Mouse (Mus musculus) cortical plate, adult 2 months (tissue): ENCODE data around the gene Nr2c2ap. TPM values are rescaled to one million over a fixed set of nuclear protein-coding genes. Genes with fewer than 3 reads are reported as not detected.

Source experiments
- H3K27ac ChIP-seq: fragments of 200-500 bp; 2 replicates; pipeline ENCODE4 v1.5.1; 2012; ENCODE audit warnings: low read length, control low read depth, inconsistent platforms; ENCODE audit not compliant: insufficient read depth
- H3K4me1 ChIP-seq: fragments of 200-500 bp; 2 replicates; pipeline ENCODE4 v1.6.1; 2011; ENCODE audit warnings: low read length; ENCODE audit not compliant: control insufficient read depth, insufficient read depth
- H3K4me3 ChIP-seq: fragments of 200-500 bp; 2 replicates; pipeline ENCODE4 v1.5.1; 2011; ENCODE audit warnings: mild to moderate bottlenecking, low read length, control low read depth; ENCODE audit not compliant: insufficient read depth
- CTCF ChIP-seq: fragments of 200-500 bp; IDR thresholded peaks from 2 replicates; pipeline ENCODE4 v1.5.1; 2011; ENCODE audit warnings: mild to moderate bottlenecking, control low read depth, low read length; ENCODE audit not compliant: insufficient read depth; ENCODE audit errors: extremely low read depth
- POLR2A ChIP-seq: fragments of 200-500 bp; IDR thresholded peaks from 2 replicates; pipeline ENCODE4 v1.6.1; 2011; ENCODE audit warnings: mild to moderate bottlenecking, low read length, control low read depth; ENCODE audit not compliant: insufficient read depth; ENCODE audit errors: extremely low read depth
- polyA plus RNA-seq: library from polyadenylated mRNA; depleted of rRNA; stranded (reverse); fragments of >200 nt; gene quantifications from 2 replicates; pipeline ENCODE4 v1.2.3, GENCODE M21; 2012; rRNA removed

Nr2c2ap gene
- polyA plus RNA-seq, 1 experiment, result 25.2 TPM

GRCm38 (mm10) chr8:70174079-70174478 lies 42.9 kb downstream of the Nr2c2ap start:
- Histone ChIP-seq H3K27ac (no peak overlapping the region), H3K4me3 (peak overlapping the region; percentile 17; the same call in 1 of the 2 replicates), H3K4me1 (peaks cover 2% of the 10 kb centered on the region; the same call in 1 of the 2 replicates)
- TF ChIP-seq CTCF (no peak), POLR2A (no peak)

DNA sequence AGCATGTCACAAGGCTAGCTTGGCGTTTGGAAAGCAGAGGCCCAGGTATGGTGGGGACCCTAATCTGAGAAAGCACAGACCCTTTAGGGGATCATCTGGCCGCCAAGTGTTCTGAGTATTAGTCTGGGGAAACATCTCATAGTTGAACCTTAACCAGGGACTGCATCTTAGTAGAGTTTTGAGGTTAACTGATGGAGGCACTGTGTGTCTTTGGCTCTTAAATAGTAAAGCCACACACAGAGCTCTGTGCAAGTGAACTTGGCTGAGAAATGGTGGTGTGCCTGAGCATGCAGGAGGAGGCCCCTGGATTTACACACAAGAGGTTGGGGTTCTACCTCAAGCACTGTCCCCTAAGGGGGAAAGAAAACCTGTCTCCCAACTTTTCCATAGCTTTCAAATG lies 47.1 kb downstream of the Nr2c2ap start:
- H3K4me1 ChIP-seq, result peaks cover 2% of the 10 kb centered on the region; the same call in 1 of the 2 replicates
- no peak overlapping the region for H3K27ac ChIP-seq
- no peak overlapping the region for H3K4me3 ChIP-seq
- TF ChIP-seq CTCF (no peak), POLR2A (no peak)

DNA sequence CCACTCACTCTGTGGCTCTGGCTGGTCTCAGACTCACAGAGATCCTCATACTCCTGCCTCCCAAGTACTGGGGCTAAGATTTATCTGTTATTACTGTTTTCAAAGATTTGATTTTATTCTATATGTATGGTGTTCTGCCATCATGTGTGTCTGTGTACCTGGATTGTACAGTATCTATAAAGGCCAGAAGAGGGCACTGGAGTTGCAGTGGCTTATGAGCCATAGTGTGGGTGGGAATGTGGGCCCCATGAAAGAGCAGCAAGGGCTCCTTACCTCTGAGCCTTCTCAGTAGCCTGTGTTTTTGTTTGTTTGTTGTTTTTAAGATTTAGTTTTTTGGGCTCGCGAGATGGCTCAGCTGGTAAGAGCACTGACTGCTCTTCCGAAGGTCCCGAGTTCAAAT lies 47.9 kb downstream of the Nr2c2ap start:
- 0 out of 2 replicates have a peak, but pooled peaks cover 2% of the 10 kb centered on the region for H3K4me1 ChIP-seq
- no peak overlapping the region for H3K4me3 ChIP-seq
- no peak for TF ChIP-seq POLR2A
- peak; percentile 27; the same call in 1 of the 2 replicates for TF ChIP-seq CTCF
- no peak overlapping the region for H3K27ac ChIP-seq

DNA sequence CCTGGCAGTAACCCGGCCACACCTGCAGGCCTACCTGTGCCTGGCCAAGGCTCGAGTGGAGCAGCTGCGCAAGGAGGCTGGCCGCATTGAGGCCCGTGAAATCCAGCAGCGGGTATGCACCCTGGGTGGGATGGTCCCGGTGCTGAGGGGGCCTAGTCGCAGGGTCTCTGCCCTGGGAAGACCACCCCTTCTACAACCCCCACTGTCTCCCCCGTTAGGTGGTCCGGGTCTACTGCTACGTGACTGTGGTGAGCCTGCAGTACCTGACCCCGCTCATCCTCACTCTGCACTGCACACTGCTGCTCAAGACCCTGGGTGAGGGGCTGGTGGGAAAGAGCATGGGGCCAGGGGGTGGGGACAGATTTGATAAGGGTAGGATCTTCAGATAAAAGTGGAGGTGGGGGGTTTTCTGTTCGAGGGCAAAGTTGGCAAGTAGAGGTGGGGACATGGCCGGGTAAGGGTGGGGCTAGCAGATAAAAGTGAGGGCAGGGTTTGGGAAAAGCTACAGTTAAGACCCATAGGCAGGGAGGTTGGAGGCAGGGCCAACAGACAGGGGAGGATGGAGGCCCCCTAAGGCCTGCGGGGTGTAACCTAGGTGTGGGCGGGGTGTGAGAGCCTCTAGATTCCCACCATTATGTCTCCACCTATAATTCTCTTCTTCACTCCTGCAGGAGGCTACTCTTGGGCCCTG lies 50.2 kb downstream of the Nr2c2ap start:
- TF ChIP-seq CTCF, result no peak
- no peak for TF ChIP-seq POLR2A
- Histone ChIP-seq H3K27ac (no peak overlapping the region), H3K4me1 (no peaks in the 10 kb centered on the region), H3K4me3 (no peak overlapping the region)

- H3K27ac ChIP-seq, result no peak overlapping the region
- H3K4me1 ChIP-seq, result no peaks in the 10 kb centered on the region
- no peak overlapping the region for H3K4me3 ChIP-seq
- TF ChIP-seq CTCF (no peak), POLR2A (no peak)
Observed at GRCm38 (mm10) chr8:70181903-70182252, 50.7 kb downstream of the Nr2c2ap start.

- H3K4me1 ChIP-seq, result no peaks in the 10 kb centered on the region
- no peak overlapping the region for H3K4me3 ChIP-seq
- no peak for TF ChIP-seq CTCF
- TF ChIP-seq POLR2A, result no peak
- no peak overlapping the region for H3K27ac ChIP-seq
Observed at GRCm38 (mm10) chr8:70183194-70183593, 52.1 kb downstream of the Nr2c2ap start.

Other genes with a start within 250 kb of the Nr2c2ap start
- 0.89 and 1.4 TPM in 2 replicates for gene Cilp2, start 243.6 kb upstream of the Nr2c2ap start, polyA plus RNA-seq
- gene Tssk6, start 229.1 kb upstream of the Nr2c2ap start, polyA plus RNA-seq, result 0.29 and 0.40 TPM in 2 replicates
- 182 and 184 TPM in 2 replicates for gene Ndufa13, start 228.8 kb upstream of the Nr2c2ap start, polyA plus RNA-seq
- 34.2 and 35.7 TPM in 2 replicates for gene Yjefn3, start 228.6 kb upstream of the Nr2c2ap start, polyA plus RNA-seq
- 21.1 and 24.3 TPM in 2 replicates for gene Gatad2a, start 134.9 kb upstream of the Nr2c2ap start, polyA plus RNA-seq
- gene Mau2, start 88.6 kb upstream of the Nr2c2ap start, polyA plus RNA-seq, result 80.5 and 86.1 TPM in 2 replicates
- 34.5 and 37.4 TPM in 2 replicates for gene Sugp1, start 88.5 kb upstream of the Nr2c2ap start, polyA plus RNA-seq
- 4.8 and 6.4 TPM in 2 replicates for gene Tm6sf2, start 58.4 kb upstream of the Nr2c2ap start, polyA plus RNA-seq
- gene Hapln4, start 47.9 kb upstream of the Nr2c2ap start, polyA plus RNA-seq, result 65.4 and 69.9 TPM in 2 replicates
- 79.0 and 82.5 TPM in 2 replicates for gene Ncan, start 10.5 kb upstream of the Nr2c2ap start, polyA plus RNA-seq
- 18.0 and 18.5 TPM in 2 replicates for gene Rfxank, start 7.8 kb downstream of the Nr2c2ap start, polyA plus RNA-seq
- 107 and 108 TPM in 2 replicates for gene Borcs8, start 8.2 kb downstream of the Nr2c2ap start, polyA plus RNA-seq
- gene Mef2b, start 8.4 kb downstream of the Nr2c2ap start, polyA plus RNA-seq, result 0.17 and 0.19 TPM in 2 replicates
- gene Tmem161a, start 41.0 kb downstream of the Nr2c2ap start, polyA plus RNA-seq, result 55.9 and 74.3 TPM in 2 replicates
- 55.9 and 56.8 TPM in 2 replicates for gene Slc25a42, start 81.0 kb downstream of the Nr2c2ap start, polyA plus RNA-seq
- 105 and 121 TPM in 2 replicates for gene Sugp2, start 102.9 kb downstream of the Nr2c2ap start, polyA plus RNA-seq
- 55.9 and 58.0 TPM in 2 replicates for gene Armc6, start 103.1 kb downstream of the Nr2c2ap start, polyA plus RNA-seq
- gene Homer3, start 151.5 kb downstream of the Nr2c2ap start, polyA plus RNA-seq, result 11.6 and 22.6 TPM in 2 replicates
- 48.4 and 52.2 TPM in 2 replicates for gene Ddx49, start 171.2 kb downstream of the Nr2c2ap start, polyA plus RNA-seq
- gene Cope, start 171.2 kb downstream of the Nr2c2ap start, polyA plus RNA-seq, result 232 and 238 TPM in 2 replicates
- gene Cers1, start 184.4 kb downstream of the Nr2c2ap start, polyA plus RNA-seq, result 79.8 and 84.8 TPM in 2 replicates
- 41.4 and 42.7 TPM in 2 replicates for gene Gdf1, start 198.5 kb downstream of the Nr2c2ap start, polyA plus RNA-seq
- gene Upf1, start 221.9 kb downstream of the Nr2c2ap start, polyA plus RNA-seq, result 23.8 TPM in 2 replicates
- gene Comp, start 242.2 kb downstream of the Nr2c2ap start, polyA plus RNA-seq, result 0.19 and 0.36 TPM in 2 replicates